Mouse (Mus musculus): ENCODE results near the gene A4gnt. TPM values are rescaled to one million over a fixed set of nuclear protein-coding genes. Genes with fewer than 3 reads are reported as not detected.
A peak's percentile ranks its signal among the peaks of the same experiment; 100 is the strongest.

The A4gnt gene
- total RNA-seq, 2 experiments from 2014 or later = 0.21 TPM; not detected in 1

DNA sequence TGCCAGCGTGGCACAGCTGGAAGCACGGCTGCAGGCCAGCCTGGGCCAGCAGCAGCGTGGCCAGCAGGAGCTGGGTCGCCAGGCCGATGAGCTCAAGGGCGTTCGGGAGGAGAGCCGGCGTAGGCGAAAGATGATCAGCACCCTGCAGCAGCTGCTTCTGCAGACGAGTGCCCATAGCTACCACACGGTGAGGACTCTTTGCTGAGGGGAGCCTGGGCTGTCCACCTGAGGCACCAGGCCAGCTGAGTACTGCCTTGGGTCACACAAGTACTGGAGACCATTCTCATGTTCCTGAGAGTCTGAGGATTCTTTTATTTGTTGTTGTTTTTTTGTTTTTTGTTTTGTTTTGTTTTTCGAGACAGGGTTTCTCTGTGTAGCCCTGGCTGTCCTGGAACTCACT lies 25.4 kb downstream of the A4gnt start:
- H3K4me3 ChIP-seq = no peak overlapping the region
- no peak overlapping the region for H3K27ac ChIP-seq
- no peak for DNase-seq (ENCODE audit: extremely low spot score in 1 of 2, low spot score in 2 of 2)
- no peak for TF ChIP-seq CTCF (IDR thresholded peaks at IDR 0.05)
- intact Hi-C loops (cut with DNase I) = no loop called here

DNA sequence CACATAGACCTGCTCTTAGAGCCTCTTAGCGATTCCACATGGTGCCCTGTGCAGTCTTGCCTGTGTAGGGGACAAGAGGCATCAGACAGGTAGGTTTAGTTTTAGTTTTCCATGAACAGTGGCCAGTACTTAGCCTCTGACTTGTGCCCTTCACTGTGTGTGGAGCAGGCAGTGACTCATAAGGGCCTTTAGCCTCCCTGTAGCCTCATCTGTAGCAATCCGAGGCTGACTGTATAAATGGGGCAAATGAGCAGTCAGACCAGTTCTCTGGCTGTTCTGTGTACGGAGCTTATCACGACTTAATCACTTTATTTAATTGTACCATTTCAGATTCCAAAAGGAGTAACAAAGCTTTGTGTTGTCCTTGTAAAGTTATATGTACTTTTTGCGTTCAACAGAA lies 27.7 kb downstream of the A4gnt start:
- DNase-seq (ENCODE audit: extremely low spot score in 1 of 2, low spot score in 2 of 2) = no peak
- Histone ChIP-seq H3K27ac (no peak overlapping the region), H3K4me3 (no peak overlapping the region)
- TF ChIP-seq CTCF (IDR thresholded peaks at IDR 0.05) = no peak
- intact Hi-C loops (cut with DNase I) = no loop called here

DNA sequence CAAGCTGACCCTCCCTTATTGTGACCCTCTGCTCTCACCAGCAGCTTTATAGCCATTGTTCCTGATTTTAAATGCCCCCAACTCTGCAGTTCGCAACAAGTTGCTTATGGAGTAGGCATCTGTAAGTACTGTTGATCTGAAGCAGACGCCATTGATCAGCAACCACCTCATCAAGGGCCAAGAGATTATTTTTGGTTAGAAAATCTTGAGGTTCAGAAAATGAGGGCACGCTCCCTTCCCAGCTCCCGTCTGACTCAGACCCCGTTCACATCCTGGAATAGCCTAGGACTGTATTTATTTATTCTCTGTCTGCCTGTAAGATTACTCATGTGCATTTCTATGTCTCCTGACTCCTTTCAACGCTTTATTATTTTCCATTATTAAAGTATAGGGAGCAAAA lies 33.1 kb downstream of the A4gnt start:
- intact Hi-C loops (cut with DNase I) = no loop called here
- Histone ChIP-seq H3K27ac (no peak overlapping the region), H3K4me3 (no peak overlapping the region)
- TF ChIP-seq CTCF (IDR thresholded peaks at IDR 0.05) = no peak
- no peak for DNase-seq (ENCODE audit: extremely low spot score in 1 of 2, low spot score in 2 of 2)

DNA sequence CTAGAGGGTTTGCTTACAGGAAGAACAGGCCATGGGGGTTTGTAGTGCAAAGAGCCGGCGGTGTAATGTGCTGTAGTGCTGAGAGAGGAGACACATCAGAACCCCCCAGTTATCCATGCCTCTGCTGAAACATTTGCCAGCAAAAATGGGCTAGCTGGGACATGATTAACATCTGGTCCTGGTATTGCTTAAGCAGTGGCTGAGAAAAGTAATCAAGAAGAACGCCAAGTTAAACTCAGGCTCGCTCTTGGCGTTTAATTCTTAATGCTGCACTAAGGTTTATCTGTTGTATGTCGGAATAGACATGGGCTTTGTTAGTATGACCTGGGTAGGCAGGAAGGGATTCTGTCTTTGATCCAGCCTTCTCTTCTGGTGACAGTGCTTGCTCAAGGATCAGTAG lies 33.8 kb downstream of the A4gnt start:
- intact Hi-C loops (cut with DNase I) = no loop called here
- no peak for TF ChIP-seq CTCF (IDR thresholded peaks at IDR 0.05)
- DNase-seq (ENCODE audit: extremely low spot score in 1 of 2, low spot score in 2 of 2) = no peak
- no peak overlapping the region for H3K4me3 ChIP-seq
- H3K27ac ChIP-seq = no peak overlapping the region

DNA sequence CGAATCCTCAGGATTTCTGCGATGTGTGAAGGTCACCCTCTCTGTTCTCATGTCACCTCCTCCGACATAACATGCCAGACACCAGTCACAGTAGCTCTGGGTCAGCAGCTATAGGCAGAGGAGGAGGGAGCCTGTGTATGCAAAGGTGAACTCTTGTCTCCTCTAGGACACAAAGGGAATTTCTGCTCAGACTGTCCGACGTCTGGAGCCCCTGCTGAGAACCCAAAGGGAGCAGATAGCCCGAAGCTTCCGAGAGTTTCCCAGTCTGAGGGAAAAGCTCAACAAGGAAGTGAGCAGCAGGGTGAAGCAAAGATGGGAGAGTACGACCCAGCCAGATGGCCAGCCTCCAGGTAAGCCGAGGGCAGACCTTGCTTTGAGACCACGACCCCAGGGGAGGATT lies 48.5 kb downstream of the A4gnt start:
- DNase-seq (ENCODE audit: extremely low spot score in 1 of 2, low spot score in 2 of 2) = no peak
- H3K27ac ChIP-seq = no peak overlapping the region
- H3K4me3 ChIP-seq = no peak overlapping the region
- intact Hi-C loops (cut with DNase I) = loop anchor here (10.0 kb wide), 1 partner anchor 206 kb away; the partner anchor contains the start of gene Nme9
- no peak for TF ChIP-seq CTCF (IDR thresholded peaks at IDR 0.05)

DNA sequence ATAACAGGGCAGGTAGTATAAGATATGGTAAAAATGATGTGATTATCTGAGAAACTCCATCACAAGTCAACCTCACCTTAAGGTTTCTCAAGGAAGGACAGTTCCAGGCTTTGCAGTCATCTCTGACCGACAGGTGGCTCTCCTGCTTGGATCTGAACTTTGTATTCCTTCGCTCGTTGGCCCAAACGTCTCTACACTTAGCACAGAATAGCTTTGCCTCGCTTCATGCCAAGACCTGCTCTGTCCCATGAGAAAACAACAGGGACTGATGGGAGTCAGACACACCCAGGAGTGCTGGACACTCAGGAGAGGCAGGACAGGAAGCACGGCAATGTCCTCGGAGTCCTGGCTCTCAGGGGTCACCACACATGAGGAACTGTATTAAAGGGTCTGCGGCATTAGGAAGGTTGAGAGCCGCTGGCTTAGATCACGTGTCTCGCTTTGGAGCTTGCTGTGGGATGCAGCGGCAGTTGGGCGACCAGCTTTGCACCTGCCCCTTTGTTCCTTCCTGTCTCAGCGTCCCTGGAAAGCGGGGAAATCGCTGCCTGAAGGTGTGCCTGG lies 49.4 kb downstream of the A4gnt start:
- no peak overlapping the region for H3K27ac ChIP-seq
- no peak for TF ChIP-seq CTCF (IDR thresholded peaks at IDR 0.05)
- intact Hi-C loops (cut with DNase I) = loop anchor here (1.0 to 10.0 kb wide), 2 partner anchors 74 to 207 kb away; partner anchors contain the start of gene Nme9
- no peak overlapping the region for H3K4me3 ChIP-seq
- DNase-seq (ENCODE audit: extremely low spot score in 1 of 2, low spot score in 2 of 2) = no peak

DNA sequence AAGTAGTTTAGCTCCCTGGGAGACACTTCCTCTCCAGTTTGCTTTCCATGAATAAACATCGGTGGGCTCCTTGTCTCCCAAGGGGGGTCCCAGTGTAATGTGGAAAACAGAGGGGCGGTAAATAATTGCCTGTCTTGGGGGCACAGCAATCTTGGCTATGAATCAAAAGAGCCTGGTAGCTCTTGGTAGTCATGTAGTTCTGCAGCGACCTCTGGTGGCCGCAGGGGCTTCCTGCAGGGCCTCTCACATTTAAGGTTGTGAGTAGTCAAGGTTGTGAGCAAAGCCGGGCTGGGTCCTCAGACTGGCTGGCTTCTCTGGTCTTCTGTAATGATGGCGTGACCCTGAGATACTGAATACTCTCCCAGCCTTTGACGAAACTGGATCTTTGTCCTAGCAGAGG lies 50.1 kb downstream of the A4gnt start:
- TF ChIP-seq CTCF (IDR thresholded peaks at IDR 0.05) = peak; percentile 95
- Histone ChIP-seq H3K27ac (no peak overlapping the region), H3K4me3 (no peak overlapping the region)
- intact Hi-C loops (cut with DNase I) = loop anchor here (1.0 to 10.0 kb wide), 2 partner anchors 75 to 208 kb away; partner anchors contain the start of gene Nme9
- peak; percentile 59 to 63 for DNase-seq (ENCODE audit: extremely low spot score in 1 of 2, low spot score in 2 of 2)

DNA sequence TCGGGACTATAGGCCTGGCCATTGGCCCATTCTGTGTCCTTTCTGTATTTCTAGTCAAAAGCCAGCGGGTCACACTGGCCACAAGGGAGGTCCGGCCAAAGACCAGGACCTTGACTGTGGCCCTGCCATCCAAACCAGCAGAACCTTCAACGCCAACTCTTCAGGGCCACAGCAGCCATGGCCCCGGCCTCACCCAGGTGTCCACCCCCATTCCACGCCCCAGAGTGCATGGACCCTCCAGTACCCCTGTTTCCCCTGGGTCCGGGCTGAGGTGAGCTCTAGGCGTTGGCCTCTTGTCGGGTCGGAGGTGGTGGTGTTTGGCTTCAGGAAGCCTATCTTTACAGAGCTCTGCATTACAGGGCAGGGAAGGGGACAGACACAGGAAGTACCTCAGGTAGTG lies 50.6 kb downstream of the A4gnt start:
- no peak for DNase-seq (ENCODE audit: extremely low spot score in 1 of 2, low spot score in 2 of 2)
- intact Hi-C loops (cut with DNase I) = loop anchor here (1.0 to 10.0 kb wide), 2 partner anchors 76 to 208 kb away; partner anchors contain the start of gene Nme9
- TF ChIP-seq CTCF (IDR thresholded peaks at IDR 0.05) = no peak
- no peak overlapping the region for H3K27ac ChIP-seq
- no peak overlapping the region for H3K4me3 ChIP-seq

DNA sequence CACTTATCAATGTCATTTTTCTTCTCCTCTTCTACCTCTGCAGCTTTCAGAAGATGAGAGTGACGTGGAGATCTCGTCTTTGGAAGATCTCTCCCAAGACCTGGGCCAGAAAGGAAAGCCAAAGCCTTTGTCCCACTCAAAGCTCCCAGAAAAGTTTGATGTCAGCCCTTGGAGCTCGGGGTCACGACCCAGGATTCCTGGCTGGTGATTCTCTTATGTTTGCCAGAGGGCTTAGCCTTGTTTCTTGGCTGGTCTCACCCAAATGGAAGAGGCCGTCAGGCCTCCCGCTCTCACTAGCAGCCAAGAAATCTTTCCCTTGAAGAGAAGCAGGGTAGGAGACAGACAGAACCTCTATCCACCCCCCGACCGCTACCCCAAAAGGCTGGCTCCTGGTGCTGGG lies 55.3 kb downstream of the A4gnt start:
- DNase-seq (ENCODE audit: extremely low spot score in 1 of 2, low spot score in 2 of 2) = no peak
- TF ChIP-seq CTCF (IDR thresholded peaks at IDR 0.05) = no peak
- Histone ChIP-seq H3K27ac (no peak overlapping the region), H3K4me3 (no peak overlapping the region)
- intact Hi-C loops (cut with DNase I) = loop anchor here (10.0 kb wide), 1 partner anchor 213 kb away; the partner anchor contains the start of gene Nme9

DNA sequence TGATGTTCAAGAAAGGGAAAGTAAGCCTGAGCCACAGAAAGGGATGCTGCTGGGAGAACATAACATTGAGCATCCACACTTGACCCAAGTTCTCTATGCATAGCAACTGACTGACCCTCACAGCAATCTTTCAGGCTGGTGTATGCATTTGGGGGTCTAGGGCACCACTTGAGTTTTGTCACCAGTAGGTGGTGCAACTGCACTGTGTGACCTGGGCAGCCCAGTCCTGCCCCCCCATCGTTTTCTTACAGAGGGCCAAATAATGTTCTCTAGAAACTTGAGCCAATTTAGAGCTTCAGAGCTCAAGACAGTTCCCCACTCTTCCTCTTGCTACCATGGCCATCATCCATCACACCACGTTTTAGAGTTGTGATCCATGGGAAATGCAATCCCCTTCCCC lies 59.3 kb downstream of the A4gnt start:
- intact Hi-C loops (cut with DNase I) = no loop called here
- DNase-seq (ENCODE audit: extremely low spot score in 1 of 2, low spot score in 2 of 2) = no peak
- no peak overlapping the region for H3K4me3 ChIP-seq
- TF ChIP-seq CTCF (IDR thresholded peaks at IDR 0.05) = peak; percentile 48
- H3K27ac ChIP-seq = no peak overlapping the region

Other genes starting within 250 kb of the A4gnt start
- 100 to 1,000 TPM; 166 TPM for gene Mras, start 175.1 kb upstream of the A4gnt start, total RNA-seq (2021)
- gene Nme9, start 161.0 kb upstream of the A4gnt start, total RNA-seq (2021) = not detected
- 10 to 100 TPM; 52.5 to 54.9 TPM for gene Armc8, start 43.6 kb upstream of the A4gnt start, total RNA-seq (2021)
- 10 to 100 TPM; 14.2 to 15.9 TPM for gene Dbr1, start 36.7 kb upstream of the A4gnt start, total RNA-seq (2021)
- 10 to 100 TPM; 32.4 to 33.8 TPM for gene Dzip1l, start 17.0 kb downstream of the A4gnt start, total RNA-seq (2021)
- gene Cldn18, start 104.8 kb downstream of the A4gnt start, total RNA-seq (2021) = not detected